Comparison of ENCODE assay signal across 13 mouse cellular contexts in the genomic region with DNA sequence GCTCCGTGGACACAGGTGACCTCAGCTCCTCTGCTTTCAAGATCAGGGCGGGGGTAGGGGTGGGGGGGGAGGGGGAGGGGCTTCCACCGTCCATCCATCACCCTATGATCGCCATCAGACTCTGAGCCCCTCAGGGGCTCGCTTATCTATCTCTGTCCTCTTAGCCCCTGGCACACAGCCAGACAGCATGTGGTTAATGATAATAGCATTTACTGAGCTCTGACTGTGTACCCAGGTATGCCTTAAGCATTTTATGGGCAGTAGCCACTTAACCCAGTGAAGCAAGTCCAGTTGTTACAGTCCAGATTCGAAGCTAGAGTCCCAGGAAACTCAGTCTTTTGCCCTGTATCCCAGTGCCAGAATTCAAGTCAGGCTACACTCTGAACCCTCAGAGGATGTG. TPM values are rescaled to one million over a fixed set of nuclear protein-coding genes. Genes with fewer than 3 reads are reported as not detected.
DNase-seq lines count a peak whose midpoint lies in the region; ATAC-seq and TF ChIP-seq lines count a peak whose summit lies in the region.
"Had no signal": no experiment of that assay in that cellular context is flagged by ENCODE, and none has a peak within 500 bp of the region (broad histone marks: within the 10 kb centered on the region; RNA-seq: fewer than 3 reads in every experiment).

No protein-coding gene starts in this region.

- H3K36me3 ChIP-seq in lung, embryonic 14.5 days (ENCODE audit: insufficient read depth) = no peaks in the 10 kb centered on the region
- H3K36me3 ChIP-seq in liver, adult 2 months (ENCODE audit: control insufficient read depth, insufficient read depth, low read length) = no peaks in the 10 kb centered on the region
- H3K36me3 ChIP-seq in stomach, embryonic 16.5 days (ENCODE audit: control insufficient read depth, insufficient read depth, low read length) = no peaks in the 10 kb centered on the region
- H3K36me3 ChIP-seq in midbrain, postnatal 0 days (ENCODE audit: insufficient read depth, low read length) = no peaks in the 10 kb centered on the region
- no peaks in the 10 kb centered on the region for H3K36me3 ChIP-seq in midbrain, embryonic 16.5 days (ENCODE audit: control insufficient read depth, insufficient read depth, low read length)
- H3K36me3 ChIP-seq: lung, embryonic 15.5 days had no signal

- H3K9me3 ChIP-seq in lung, embryonic 14.5 days (ENCODE audit: low read depth, low read length) = no peaks in the 10 kb centered on the region
- no peaks in the 10 kb centered on the region for H3K9me3 ChIP-seq in stomach, embryonic 16.5 days (replicated peaks; ENCODE audit: control insufficient read depth, low read length)
- H3K9me3 ChIP-seq in midbrain, postnatal 0 days (ENCODE audit: low read length) = no peaks in the 10 kb centered on the region
- no peaks in the 10 kb centered on the region for H3K9me3 ChIP-seq in midbrain, embryonic 16.5 days (replicated peaks; ENCODE audit: control insufficient read depth, low read length, poor library complexity, severe bottlenecking)
- H3K9me3 ChIP-seq: lung, embryonic 15.5 days had no signal

- no peak overlapping the region for H3K9ac ChIP-seq in lung, embryonic 14.5 days
- H3K9ac ChIP-seq in liver, adult 2 months (ENCODE audit: low read depth, low read length) = no peak overlapping the region
- H3K9ac ChIP-seq in stomach, embryonic 16.5 days (ENCODE audit: low read length) = no peak overlapping the region
- no peak overlapping the region for H3K9ac ChIP-seq in midbrain, postnatal 0 days (replicated peaks; ENCODE audit: low read length, poor library complexity, severe bottlenecking)
- no peak overlapping the region for H3K9ac ChIP-seq in midbrain, embryonic 16.5 days (ENCODE audit: low read depth, low read length)
- H3K9ac ChIP-seq: lung, embryonic 15.5 days had no signal

- no peak for TF ChIP-seq POLR2A in liver, adult 2 months (IDR thresholded peaks at IDR 0.05; ENCODE audit: extremely low read depth, insufficient read depth, low read length)

- no peaks in the 10 kb centered on the region for H3K79me2 ChIP-seq in liver, adult 2 months (ENCODE audit: control insufficient read depth, insufficient read depth, low read length)

- ATAC-seq in lung, embryonic 14.5 days (ENCODE audit: insufficient read depth) = peak; percentile 26; the same call in 1 of the 2 replicates
- peak; percentile 80; the same call in 1 of the 2 replicates for ATAC-seq in stomach, embryonic 16.5 days (ENCODE audit: insufficient read depth, low FRiP score)
- ATAC-seq in midbrain, postnatal 0 days (ENCODE audit: low FRiP score) = no peak
- no peak for ATAC-seq in midbrain, embryonic 16.5 days
- ATAC-seq: forebrain, embryonic 14.5 days had no signal

- 0 out of 2 replicates have a peak, but pooled peaks cover 3% of the 10 kb centered on the region for H3K4me1 ChIP-seq in lung, embryonic 14.5 days (ENCODE audit: insufficient read depth)
- peaks cover 12% of the 10 kb centered on the region for H3K4me1 ChIP-seq in liver, adult 2 months (ENCODE audit: control insufficient read depth, insufficient read depth, low read length)
- H3K4me1 ChIP-seq in stomach, embryonic 16.5 days (ENCODE audit: control insufficient read depth, insufficient read depth, low read length) = no peaks in the 10 kb centered on the region
- H3K4me1 ChIP-seq in midbrain, postnatal 0 days (ENCODE audit: insufficient read depth, low read length) = no peaks in the 10 kb centered on the region
- H3K4me1 ChIP-seq in midbrain, embryonic 16.5 days (ENCODE audit: control insufficient read depth, insufficient read depth, low read length) = 0 out of 2 replicates have a peak, but pooled peaks cover 3% of the 10 kb centered on the region

- TF ChIP-seq CTCF in lung, embryonic 14.5 days (IDR thresholded peaks at IDR 0.05; ENCODE audit: low read depth) = no peak
- no peak for TF ChIP-seq CTCF in liver, adult 2 months (IDR thresholded peaks at IDR 0.05; ENCODE audit: low read depth, low read length)
- no peak for TF ChIP-seq CTCF in midbrain, postnatal 0 days (IDR thresholded peaks at IDR 0.05)

- H3K27me3 ChIP-seq in lung, embryonic 14.5 days (ENCODE audit: insufficient read depth, low read length) = no peaks in the 10 kb centered on the region
- H3K27me3 ChIP-seq in liver, adult 2 months (ENCODE audit: control insufficient read depth, insufficient read depth, low read length) = no peaks in the 10 kb centered on the region
- no peaks in the 10 kb centered on the region for H3K27me3 ChIP-seq in stomach, embryonic 16.5 days (ENCODE audit: control insufficient read depth, insufficient read depth, low read length)
- no peaks in the 10 kb centered on the region for H3K27me3 ChIP-seq in midbrain, postnatal 0 days (ENCODE audit: insufficient read depth, low read length)
- no peaks in the 10 kb centered on the region for H3K27me3 ChIP-seq in midbrain, embryonic 16.5 days (ENCODE audit: control insufficient read depth, insufficient read depth, low read depth, low read length)
- H3K27me3 ChIP-seq: lung, embryonic 15.5 days had no signal

- no peak overlapping the region; the same call in 1 of the 2 replicates for H3K27ac ChIP-seq in lung, embryonic 14.5 days (ENCODE audit: low read depth)
- peak overlapping the region; percentile 86 for H3K27ac ChIP-seq in liver, adult 2 months (replicated peaks; ENCODE audit: insufficient read depth, low read depth, low read length)
- 0 out of 2 replicates have a peak overlapping the region, but pooled peaks have one; percentile 51 for H3K27ac ChIP-seq in stomach, embryonic 16.5 days (ENCODE audit: low read length)
- H3K27ac ChIP-seq in midbrain, postnatal 0 days (ENCODE audit: low read depth, low read length) = no peak overlapping the region
- no peak overlapping the region for H3K27ac ChIP-seq in midbrain, embryonic 16.5 days (ENCODE audit: low read length)
- H3K27ac ChIP-seq: lung, embryonic 15.5 days had no signal

- peak; percentile 58 for DNase-seq in lung, embryonic 14.5 days
- DNase-seq in lung, postnatal 25 days (ENCODE audit: low spot score) = no peak
- peak; percentile 41 for DNase-seq in kidney, adult 11 months
- DNase-seq in liver, adult 2 months (ENCODE audit: extremely low read depth, low read depth, low spot score) = peak; percentile 86
- DNase-seq in frontal cortex, adult 2 months (ENCODE audit: extremely low spot score in 1 of 2, low spot score in 1 of 2) = no peak
- DNase-seq in midbrain, postnatal 0 days (ENCODE audit: low spot score) = no peak
- DNase-seq: right cerebral cortex, adult 18-20 months had no signal

- 6% methylated on average over 6 of the region's 6 CpGs for WGBS in lung, embryonic 14.5 days
- WGBS in liver, adult 2 months = 5% methylated on average over 6 of the region's 6 CpGs
- 8% methylated on average over 6 of the region's 6 CpGs for WGBS in stomach, embryonic 16.5 days
- WGBS in midbrain, postnatal 0 days = 24% methylated on average over 6 of the region's 6 CpGs
- WGBS in midbrain, embryonic 16.5 days = 29% methylated on average over 6 of the region's 6 CpGs

- no peak overlapping the region for H3K4me3 ChIP-seq in lung, embryonic 14.5 days (ENCODE audit: low read depth, low read length)
- no peak overlapping the region for H3K4me3 ChIP-seq in liver, adult 2 months (ENCODE audit: insufficient read depth, low read depth, low read length)
- H3K4me3 ChIP-seq in stomach, embryonic 16.5 days (replicated peaks; ENCODE audit: low read length) = no peak overlapping the region
- no peak overlapping the region for H3K4me3 ChIP-seq in midbrain, postnatal 0 days (ENCODE audit: low read depth, low read length)
- no peak overlapping the region for H3K4me3 ChIP-seq in midbrain, embryonic 16.5 days (ENCODE audit: low read depth, low read length)
- H3K4me3 ChIP-seq: lung, embryonic 15.5 days had no signal

- no peak overlapping the region for H3K4me2 ChIP-seq in lung, embryonic 14.5 days
- no peak overlapping the region for H3K4me2 ChIP-seq in stomach, embryonic 16.5 days (ENCODE audit: low read depth, low read length)
- no peak overlapping the region for H3K4me2 ChIP-seq in midbrain, postnatal 0 days (ENCODE audit: low read depth, low read length, poor library complexity, severe bottlenecking)
- H3K4me2 ChIP-seq in midbrain, embryonic 16.5 days (ENCODE audit: low read length) = no peak overlapping the region
- H3K4me2 ChIP-seq: lung, embryonic 15.5 days had no signal

RNA-seq across cellular contexts. Expression of gene 6030445D17Rik, which starts 10.5 kb away (rescaled TPM):
- 0.30 and 0.42 TPM in 2 replicates for polyA plus RNA-seq in lung, embryonic 14.5 days (2014; fragmentation: Nextera tagmentation; extraction: Ambion mirVana)
- total RNA-seq in liver, adult 2 months (2014; rRNA removed) = 0.07 and 0.18 TPM in 2 replicates
- 0.11 and 0.15 TPM in 2 replicates for polyA plus RNA-seq in liver, adult 2 months (2012; rRNA removed)
- 0.19 and 0.21 TPM in 2 replicates for polyA plus RNA-seq in stomach, embryonic 16.5 days (2015; fragmentation: Nextera tagmentation; extraction: Ambion mirVana)
- polyA plus RNA-seq in frontal cortex, adult 2 months (2012; rRNA removed) = 0.34 and 0.36 TPM in 2 replicates
- 0.19 and 0.27 TPM in 2 replicates for total RNA-seq in midbrain, postnatal 0 days (2014; rRNA removed)
- polyA plus RNA-seq in midbrain, postnatal 0 days (2015; fragmentation: Nextera tagmentation; extraction: Ambion mirVana) = 0.22 and 0.40 TPM in 2 replicates
- polyA plus RNA-seq in midbrain, embryonic 16.5 days (2015; fragmentation: Nextera tagmentation; extraction: Ambion mirVana) = 0.14 and 0.20 TPM in 2 replicates
- total RNA-seq: monocyte, adult 5-6 weeks had no signal
- polyA plus RNA-seq: forebrain, embryonic 14.5 days had no signal

RNA-seq across cellular contexts. Expression of gene Luzp1, which starts 18.0 kb away (rescaled TPM):
- polyA plus RNA-seq in lung, embryonic 14.5 days (2014; fragmentation: Nextera tagmentation; extraction: Ambion mirVana) = 111 and 140 TPM in 2 replicates
- total RNA-seq in liver, adult 2 months (2014; rRNA removed) = 6.8 and 8.1 TPM in 2 replicates
- 2.5 and 3.3 TPM in 2 replicates for polyA plus RNA-seq in liver, adult 2 months (2012; rRNA removed)
- 88.7 and 90.1 TPM in 2 replicates for polyA plus RNA-seq in stomach, embryonic 16.5 days (2015; fragmentation: Nextera tagmentation; extraction: Ambion mirVana)
- 21.6 and 21.9 TPM in 2 replicates for polyA plus RNA-seq in frontal cortex, adult 2 months (2012; rRNA removed)
- 15.2 and 17.0 TPM in 2 replicates for total RNA-seq in midbrain, postnatal 0 days (2014; rRNA removed)
- polyA plus RNA-seq in midbrain, postnatal 0 days (2015; fragmentation: Nextera tagmentation; extraction: Ambion mirVana) = 50.6 and 58.0 TPM in 2 replicates
- polyA plus RNA-seq in midbrain, embryonic 16.5 days (2015; fragmentation: Nextera tagmentation; extraction: Ambion mirVana) = 40.8 and 46.7 TPM in 2 replicates

RNA-seq across cellular contexts. Expression of gene Htr1d, which starts 28.2 kb away (rescaled TPM):
- polyA plus RNA-seq in lung, embryonic 14.5 days (2014; fragmentation: Nextera tagmentation; extraction: Ambion mirVana) = 0.07 TPM in 1 of 2 replicates, not detected in the other
- total RNA-seq in liver, adult 2 months (2014; rRNA removed) = not detected in 2 replicates
- polyA plus RNA-seq in liver, adult 2 months (2012; rRNA removed) = 0.82 TPM in 1 of 2 replicates, not detected in the other
- 0.27 and 0.34 TPM in 2 replicates for polyA plus RNA-seq in stomach, embryonic 16.5 days (2015; fragmentation: Nextera tagmentation; extraction: Ambion mirVana)
- polyA plus RNA-seq in frontal cortex, adult 2 months (2012; rRNA removed) = 2.5 and 3.4 TPM in 2 replicates
- 4.4 and 5.1 TPM in 2 replicates for total RNA-seq in midbrain, postnatal 0 days (2014; rRNA removed)
- polyA plus RNA-seq in midbrain, postnatal 0 days (2015; fragmentation: Nextera tagmentation; extraction: Ambion mirVana) = 5.3 and 5.9 TPM in 2 replicates
- 2.8 TPM in 2 replicates for polyA plus RNA-seq in midbrain, embryonic 16.5 days (2015; fragmentation: Nextera tagmentation; extraction: Ambion mirVana)
- total RNA-seq: monocyte, adult 5-6 weeks had no signal
- polyA plus RNA-seq: heart, postnatal 0 days; lung, embryonic 15.5 days had no signal

Comparison
In these comparisons a context has a peak if more than half of its experiments do, and no peak if none do; other contexts are left out.
1. DNase-seq: peak in lung, embryonic 14.5 days (single experiment), kidney, adult 11 months (single experiment) and liver, adult 2 months (single experiment); none in lung, postnatal 25 days (single experiment), frontal cortex, adult 2 months (0 of 2) and midbrain, postnatal 0 days (single experiment).
2. ATAC-seq: peak in lung, embryonic 14.5 days (single experiment) and stomach, embryonic 16.5 days (single experiment); none in midbrain, postnatal 0 days (single experiment) and midbrain, embryonic 16.5 days (single experiment).
3. H3K27ac ChIP-seq: peak in liver, adult 2 months (single experiment) and stomach, embryonic 16.5 days (single experiment); none in lung, embryonic 14.5 days (single experiment), midbrain, postnatal 0 days (single experiment) and midbrain, embryonic 16.5 days (single experiment).